Mouse (Mus musculus) left cerebral cortex, adult 18-20 months (tissue): ENCODE measurements around the gene Glra1. TPM values are rescaled to one million over a fixed set of nuclear protein-coding genes. Genes with fewer than 3 reads are reported as not detected.

Experiments
- DNase-seq, 2 experiments: peaks; one replicate each; pipeline ENCODE4 v3.0.0; 2021 to 2022; ENCODE audit warnings: low spot score in 2 of 2, mixed read lengths in 1 of 2
- total RNA-seq, 2 experiments: library from RNA; stranded (reverse); gene quantifications; 2 replicates each; pipeline ENCODE4 v1.2.3; 2021

Gene Glra1
- total RNA-seq, 2 experiments from 2014 or later, result 1.3 to 1.8 TPM

GRCm38 (mm10) chr11:55518806-55519674 is 89.0 kb downstream of the Glra1 start:
- DNase-seq, result peak; percentile 80

- no peak for DNase-seq
Observed at GRCm38 (mm10) chr11:55517666-55518065, 90.3 kb downstream of the Glra1 start.

GRCm38 (mm10) chr11:55511374-55511773 is 96.6 kb downstream of the Glra1 start:
- no peak for DNase-seq

- DNase-seq, result no peak
Observed at GRCm38 (mm10) chr11:55505485-55505884, 102.5 kb downstream of the Glra1 start.

GRCm38 (mm10) chr11:55502886-55503285 is 105.1 kb downstream of the Glra1 start:
- no peak for DNase-seq

GRCm38 (mm10) chr11:55501955-55502531 is 106.0 kb downstream of the Glra1 start:
- DNase-seq, result no peak

GRCm38 (mm10) chr11:55497885-55498284 is 110.1 kb downstream of the Glra1 start:
- peak; percentile 39 to 40 for DNase-seq

- DNase-seq, result no peak
Observed at GRCm38 (mm10) chr11:55496158-55496557, 111.8 kb downstream of the Glra1 start.

- no peak for DNase-seq
Observed at GRCm38 (mm10) chr11:55485443-55485842, 122.6 kb downstream of the Glra1 start.

- DNase-seq, result no peak
Observed at GRCm38 (mm10) chr11:55473219-55473618, 134.8 kb downstream of the Glra1 start.

GRCm38 (mm10) chr11:55471467-55471866 is 136.5 kb downstream of the Glra1 start:
- DNase-seq, result no peak

GRCm38 (mm10) chr11:55470761-55471160 is 137.2 kb downstream of the Glra1 start:
- no peak for DNase-seq

GRCm38 (mm10) chr11:55469923-55470691 is 137.9 kb downstream of the Glra1 start:
- no peak for DNase-seq

GRCm38 (mm10) chr11:55469048-55469843 is 138.8 kb downstream of the Glra1 start, which contains the start of gene G3bp1:
Gene G3bp1, plus strand, starts transcription at chr11:55469685.
- DNase-seq, result peak; percentile 99 to 100

GRCm38 (mm10) chr11:55468611-55469047 is 139.4 kb downstream of the Glra1 start:
- DNase-seq, result no peak

GRCm38 (mm10) chr11:55468012-55468411 is 140.0 kb downstream of the Glra1 start:
- DNase-seq, result no peak

GRCm38 (mm10) chr11:55465177-55465576 is 142.8 kb downstream of the Glra1 start:
- no peak for DNase-seq

- no peak for DNase-seq
Observed at GRCm38 (mm10) chr11:55464707-55465106, 143.3 kb downstream of the Glra1 start.
